Comparison of ENCODE assay signal across 8 mouse cellular contexts in the genomic region with DNA sequence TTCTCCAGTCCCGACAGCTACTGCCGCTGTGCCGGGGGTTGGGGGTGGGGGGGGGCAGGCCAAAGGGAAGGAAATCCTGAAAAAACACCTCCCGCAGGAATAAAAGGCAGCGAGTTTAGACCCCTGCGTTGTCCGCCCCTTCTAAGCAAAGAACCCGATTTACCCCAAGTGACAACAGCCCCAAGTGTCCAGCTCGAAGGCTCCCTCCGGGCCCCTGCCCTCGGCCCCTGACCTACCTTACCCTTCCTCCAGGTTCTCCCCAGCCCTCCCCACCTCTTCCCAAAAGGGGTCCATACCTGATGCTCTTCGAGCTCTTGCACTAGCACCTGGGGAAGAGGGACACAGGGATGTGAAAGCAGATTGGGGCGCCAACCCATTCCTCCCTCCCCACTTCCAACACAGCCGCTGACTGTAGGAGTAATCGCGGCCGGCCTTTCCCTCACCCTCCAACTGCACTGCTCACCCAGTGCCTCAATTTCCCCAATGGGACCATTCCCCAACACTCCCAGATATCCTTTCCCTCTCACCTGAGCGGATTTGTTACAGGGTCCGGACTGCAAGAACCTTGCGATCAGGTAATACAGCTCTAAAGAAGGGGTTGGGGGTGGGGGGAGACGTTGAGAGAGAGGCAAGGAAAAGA. TPM values are rescaled to one million over a fixed set of nuclear protein-coding genes. Genes with fewer than 3 reads are reported as not detected.
DNase-seq lines count a peak whose midpoint lies in the region; ATAC-seq and TF ChIP-seq lines count a peak whose summit lies in the region.

No protein-coding gene starts in this region.

- H3K27me3 ChIP-seq in embryonic facial prominence, embryonic 15.5 days: no peaks in the 10 kb centered on the region
- H3K27me3 ChIP-seq in heart, embryonic 12.5 days (replicated peaks): no peaks in the 10 kb centered on the region
- no peaks in the 10 kb centered on the region for H3K27me3 ChIP-seq in kidney, embryonic 16.5 days (ENCODE audit: insufficient read depth, low read length)
- H3K27me3 ChIP-seq in liver, embryonic 14.5 days (ENCODE audit: control insufficient read depth, insufficient read depth, low read length): no peaks in the 10 kb centered on the region
- no peaks in the 10 kb centered on the region for H3K27me3 ChIP-seq in neural tube, embryonic 14.5 days (ENCODE audit: control insufficient read depth, insufficient read depth, low read length)

- H3K9me3 ChIP-seq in embryonic facial prominence, embryonic 15.5 days (replicated peaks): no peaks in the 10 kb centered on the region
- no peaks in the 10 kb centered on the region for H3K9me3 ChIP-seq in heart, embryonic 12.5 days (replicated peaks)
- no peaks in the 10 kb centered on the region for H3K9me3 ChIP-seq in kidney, embryonic 16.5 days (ENCODE audit: low read length)
- H3K9me3 ChIP-seq in liver, embryonic 14.5 days (ENCODE audit: control insufficient read depth, low read length): no peaks in the 10 kb centered on the region
- no peaks in the 10 kb centered on the region for H3K9me3 ChIP-seq in neural tube, embryonic 14.5 days (ENCODE audit: control insufficient read depth, low read length)

- H3K27ac ChIP-seq in embryonic facial prominence, embryonic 15.5 days (replicated peaks): peak overlapping the region; percentile 87
- peak overlapping the region; percentile 81 for H3K27ac ChIP-seq in heart, embryonic 12.5 days (ENCODE audit: poor library complexity, severe bottlenecking)
- peak overlapping the region; percentile 71 for H3K27ac ChIP-seq in kidney, embryonic 16.5 days (ENCODE audit: low read length)
- H3K27ac ChIP-seq in liver, embryonic 14.5 days: peak overlapping the region; percentile 43
- peak overlapping the region; percentile 80 for H3K27ac ChIP-seq in neural tube, embryonic 14.5 days (ENCODE audit: low read depth, low read length)

- H3K9ac ChIP-seq in embryonic facial prominence, embryonic 15.5 days: peak overlapping the region; percentile 42
- peak overlapping the region; percentile 81 for H3K9ac ChIP-seq in heart, embryonic 12.5 days
- peak overlapping the region; percentile 69 for H3K9ac ChIP-seq in kidney, embryonic 16.5 days (replicated peaks; ENCODE audit: low read length)
- peak overlapping the region; percentile 75 for H3K9ac ChIP-seq in liver, embryonic 14.5 days (replicated peaks)
- H3K9ac ChIP-seq in neural tube, embryonic 14.5 days (replicated peaks; ENCODE audit: low read depth, low read length): peak overlapping the region; percentile 59

- no peaks in the 10 kb centered on the region for H3K36me3 ChIP-seq in embryonic facial prominence, embryonic 15.5 days
- H3K36me3 ChIP-seq in heart, embryonic 12.5 days: no peaks in the 10 kb centered on the region
- H3K36me3 ChIP-seq in kidney, embryonic 16.5 days (ENCODE audit: insufficient read depth, low read length): no peaks in the 10 kb centered on the region
- H3K36me3 ChIP-seq in liver, embryonic 14.5 days (replicated peaks; ENCODE audit: control insufficient read depth, insufficient read depth, low read depth): no peaks in the 10 kb centered on the region
- no peaks in the 10 kb centered on the region for H3K36me3 ChIP-seq in neural tube, embryonic 14.5 days (ENCODE audit: control insufficient read depth, insufficient read depth, low read length)

- ATAC-seq in embryonic facial prominence, embryonic 15.5 days (ENCODE audit: insufficient number of reproducible peaks, low FRiP score, low TSS enrichment, low read depth): no peak; the same call in 1 of the 2 replicates
- peak; percentile 40 for ATAC-seq in heart, embryonic 12.5 days (ENCODE audit: insufficient number of reproducible peaks, low FRiP score)
- ATAC-seq in kidney, embryonic 16.5 days (ENCODE audit: low FRiP score, low TSS enrichment): peak; percentile 50
- ATAC-seq in liver, embryonic 14.5 days (ENCODE audit: insufficient read depth): peak; percentile 26
- peak; percentile 33 for ATAC-seq in neural tube, embryonic 14.5 days (ENCODE audit: low read depth)

- WGBS in embryonic facial prominence, embryonic 15.5 days: 29% methylated on average over 20 of the region's 21 CpGs
- 19% methylated on average over 21 of the region's 21 CpGs for WGBS in heart, embryonic 12.5 days
- WGBS in kidney, embryonic 16.5 days: 22% methylated on average over 17 of the region's 21 CpGs
- 11% methylated on average over 19 of the region's 21 CpGs for WGBS in liver, embryonic 14.5 days (ENCODE audit: insufficient replicate concordance)
- 21% methylated on average over 18 of the region's 21 CpGs for WGBS in neural tube, embryonic 14.5 days

- peak overlapping the region; percentile 59 for H3K4me3 ChIP-seq in embryonic facial prominence, embryonic 15.5 days (replicated peaks)
- peak overlapping the region; percentile 62 for H3K4me3 ChIP-seq in heart, embryonic 12.5 days
- H3K4me3 ChIP-seq in kidney, embryonic 16.5 days (ENCODE audit: low read length): peak overlapping the region; percentile 60
- H3K4me3 ChIP-seq in liver, embryonic 14.5 days (ENCODE audit: insufficient read depth in 1 of 2, low read depth in 2 of 2, low read length in 2 of 2): peak overlapping the region; percentile 67 to 74
- H3K4me3 ChIP-seq in neural tube, embryonic 14.5 days (ENCODE audit: low read depth, low read length): peak overlapping the region; percentile 49

- peak; percentile 1 to 12 for DNase-seq in CD8-positive naive resting alpha-beta T cell, adult 2 months (ENCODE audit: low read depth in 2 of 2, low spot score in 2 of 2)
- peak; percentile 2 to 3 for DNase-seq in adrenal gland, postnatal 4 days (ENCODE audit: low spot score in 2 of 2)
- DNase-seq in liver, embryonic 14.5 days (ENCODE audit: low read depth in 3 of 3, low spot score in 3 of 3): no peak
- DNase-seq in thymus, adult 18-20 months: peak; percentile 10 to 18

- TF ChIP-seq EP300 in liver, embryonic 14.5 days (IDR thresholded peaks at IDR 0.05; ENCODE audit: low read depth): no peak

- H3K4me1 ChIP-seq in embryonic facial prominence, embryonic 15.5 days: no peaks in the 10 kb centered on the region
- no peaks in the 10 kb centered on the region for H3K4me1 ChIP-seq in heart, embryonic 12.5 days (replicated peaks)
- no peaks in the 10 kb centered on the region for H3K4me1 ChIP-seq in kidney, embryonic 16.5 days (ENCODE audit: insufficient read depth, low read length)
- no peaks in the 10 kb centered on the region; a peak in 1 of 4 replicates for H3K4me1 ChIP-seq in liver, embryonic 14.5 days (replicated peaks; ENCODE audit: control insufficient read depth in 2 of 2, insufficient read depth in 2 of 2, low read length in 1 of 2)
- H3K4me1 ChIP-seq in neural tube, embryonic 14.5 days (ENCODE audit: control insufficient read depth, insufficient read depth, low read length): no peaks in the 10 kb centered on the region

- no peak for TF ChIP-seq CTCF in liver, embryonic 14.5 days (IDR thresholded peaks at IDR 0.05; ENCODE audit: low read depth)

- peak overlapping the region; percentile 43 for H3K4me2 ChIP-seq in embryonic facial prominence, embryonic 15.5 days (replicated peaks)
- H3K4me2 ChIP-seq in heart, embryonic 12.5 days: peak overlapping the region; percentile 65
- H3K4me2 ChIP-seq in kidney, embryonic 16.5 days (replicated peaks; ENCODE audit: low read depth, low read length): peak overlapping the region; percentile 55
- peak overlapping the region; percentile 64 for H3K4me2 ChIP-seq in liver, embryonic 14.5 days (ENCODE audit: low read depth)
- H3K4me2 ChIP-seq in neural tube, embryonic 14.5 days (ENCODE audit: low read depth, low read length): peak overlapping the region; percentile 45

RNA-seq across cellular contexts. Expression of a gene that starts 0.7 kb away (rescaled TPM):
- 10 to 100 TPM; 14.2 to 14.8 TPM for total RNA-seq in adrenal gland, postnatal 4 days (2021)
- polyA plus RNA-seq in embryonic facial prominence, embryonic 15.5 days (2015; fragmentation: Nextera tagmentation; extraction: Ambion mirVana): 3.0 and 3.8 TPM in 2 replicates
- polyA plus RNA-seq in heart, embryonic 12.5 days (2016; fragmentation: Nextera tagmentation; extraction: Ambion mirVana): 3.2 and 3.6 TPM in 2 replicates
- polyA plus RNA-seq in kidney, embryonic 16.5 days (2015; fragmentation: Nextera tagmentation; extraction: Ambion mirVana): 1.7 and 2.1 TPM in 2 replicates
- polyA plus RNA-seq in liver, embryonic 14.5 days (2012; rRNA removed): 0.90 and 1.1 TPM in 2 replicates
- polyA plus RNA-seq in liver, embryonic 14.5 days (2014; fragmentation: Nextera tagmentation; extraction: Ambion mirVana): 0.87 and 0.96 TPM in 2 replicates
- 3.3 and 4.8 TPM in 2 replicates for polyA plus RNA-seq in neural tube, embryonic 14.5 days (2014; fragmentation: Nextera tagmentation; extraction: Ambion mirVana)

Comparison
In these comparisons a context has a peak if more than half of its experiments do, and no peak if none do; other contexts are left out.
1. DNase-seq: peak in CD8-positive naive resting alpha-beta T cell, adult 2 months (2 of 2), adrenal gland, postnatal 4 days (2 of 2) and thymus, adult 18-20 months (2 of 2); none in liver, embryonic 14.5 days (0 of 3).
2. Peak in every context shown above with its lines, with median percentiles within 50 percentile points of each other: H3K27ac ChIP-seq, H3K4me2 ChIP-seq, H3K4me3 ChIP-seq and H3K9ac ChIP-seq.